Mouse (Mus musculus): ENCODE measurements at regions not wholly inside any gene's neighbourhood (a gene's known extent, or its start where the extent isn't known, plus 50 kb on each side); places are given as distances from the start of the nearest gene placed in this dataset. TPM values are rescaled to one million over a fixed set of nuclear protein-coding genes. Genes with fewer than 3 reads are reported as not detected.
A peak's percentile ranks its signal among the peaks of the same experiment; 100 is the strongest.
"Not testable (repeated sequence)": the region's sequence is repeated elsewhere in the genome, so short reads cannot be mapped to it uniquely, and the experiment has no call there.

DNA sequence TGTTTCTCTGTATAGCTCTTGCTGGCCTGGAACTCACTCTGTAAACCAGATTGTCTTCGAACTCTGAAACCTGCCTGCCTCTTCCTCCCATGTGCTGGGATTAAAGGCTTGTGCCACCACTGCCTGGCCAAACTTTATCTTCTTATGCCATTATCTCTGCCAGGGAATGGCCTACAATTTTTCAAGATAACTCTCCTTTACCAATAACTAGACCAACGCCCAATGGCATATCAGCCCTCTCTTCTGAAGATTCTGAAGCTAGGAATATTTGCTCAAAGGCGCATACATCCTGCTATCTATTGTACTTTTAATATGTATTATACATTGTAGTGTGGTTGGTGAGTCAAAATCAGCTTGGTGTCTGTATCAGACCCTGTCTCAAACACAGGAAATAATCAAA lies 235.4 kb upstream of the Cts3 start:
- H3K4me3 ChIP-seq (ENCODE audit: low read depth, low read length); H3K36me3 ChIP-seq (ENCODE audit: control insufficient read depth, insufficient read depth, low read length); DNase-seq (ENCODE audit: low spot score); H3K4me1 ChIP-seq (ENCODE audit: control insufficient read depth, insufficient read depth, low read length); H3K27ac ChIP-seq (replicated peaks; ENCODE audit: low read depth, low read length); H3K9ac ChIP-seq (ENCODE audit: low read depth, low read length); H3K27me3 ChIP-seq (replicated peaks; ENCODE audit: control insufficient read depth, insufficient read depth, low read length); ATAC-seq (ENCODE audit: low read depth): not testable (repeated sequence)
- WGBS, result 95% methylated on average over 3 of the region's 3 CpGs
- Histone ChIP-seq H3K4me2 (ENCODE audit: low read depth, low read length) (peak overlapping the region; percentile 49; the same call in 1 of the 2 replicates), H3K9me3 (ENCODE audit: control insufficient read depth, low read length) (peaks cover 11% of the 10 kb centered on the region; the same call in 1 of the 2 replicates)

GRCm38 (mm10) chr13:61804168-61804874 lies 234.4 kb upstream of the Cts3 start:
- H3K9me3 ChIP-seq (ENCODE audit: control insufficient read depth, low read length); H3K36me3 ChIP-seq (ENCODE audit: control insufficient read depth, insufficient read depth, low read length); H3K4me1 ChIP-seq (ENCODE audit: control insufficient read depth, insufficient read depth, low read length); H3K27ac ChIP-seq (replicated peaks; ENCODE audit: low read depth, low read length); H3K27me3 ChIP-seq (replicated peaks; ENCODE audit: control insufficient read depth, insufficient read depth, low read length): not testable (repeated sequence)
- 2% methylated on average over 19 of the region's 19 CpGs for WGBS
- ATAC-seq (ENCODE audit: low read depth) (0 out of 2 replicates have a peak, but pooled peaks have one; percentile 41), DNase-seq (ENCODE audit: low spot score) (peak; percentile 79)
- Histone ChIP-seq H3K4me3 (ENCODE audit: low read depth, low read length) (peak overlapping the region; percentile 55), H3K4me2 (ENCODE audit: low read depth, low read length) (peak overlapping the region; percentile 49), H3K9ac (ENCODE audit: low read depth, low read length) (peak overlapping the region; percentile 71)

DNA sequence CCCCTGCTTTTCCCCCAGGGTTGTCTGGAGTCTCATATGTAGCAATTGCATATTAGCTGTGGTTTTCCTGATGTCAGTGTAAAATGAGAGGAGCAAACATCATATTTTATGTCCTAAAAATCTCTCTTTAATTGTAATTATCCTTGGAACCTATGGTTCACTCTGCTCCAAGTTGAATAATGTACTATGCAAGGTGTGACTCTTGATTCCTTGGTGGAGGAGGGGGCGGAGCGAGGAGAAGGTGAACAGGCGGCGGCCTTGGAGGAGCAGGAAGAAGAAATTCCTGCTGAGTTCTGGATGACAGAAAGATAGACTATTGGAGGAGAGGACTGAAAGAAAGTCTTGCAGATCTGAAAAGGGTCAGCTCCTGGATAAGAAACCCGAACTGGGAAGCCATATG lies 233.8 kb upstream of the Cts3 start:
- H3K4me2 ChIP-seq (ENCODE audit: low read depth, low read length), result peak overlapping the region; percentile 49
- DNase-seq (ENCODE audit: low spot score); H3K4me1 ChIP-seq (ENCODE audit: control insufficient read depth, insufficient read depth, low read length); ATAC-seq (ENCODE audit: low read depth); H3K27me3 ChIP-seq (replicated peaks; ENCODE audit: control insufficient read depth, insufficient read depth, low read length); H3K36me3 ChIP-seq (ENCODE audit: control insufficient read depth, insufficient read depth, low read length); H3K9me3 ChIP-seq (ENCODE audit: control insufficient read depth, low read length); H3K27ac ChIP-seq (replicated peaks; ENCODE audit: low read depth, low read length): not testable (repeated sequence)
- H3K4me3 ChIP-seq (ENCODE audit: low read depth, low read length), result peak overlapping the region; percentile 55
- H3K9ac ChIP-seq (ENCODE audit: low read depth, low read length), result 0 out of 2 replicates have a peak overlapping the region, but pooled peaks have one; percentile 30
- 23% methylated on average over 5 of the region's 5 CpGs for WGBS

GRCm38 (mm10) chr13:61763457-61763856 lies 193.5 kb upstream of the Cts3 start:
- H3K9ac ChIP-seq (ENCODE audit: low read depth, low read length); H3K9me3 ChIP-seq (ENCODE audit: control insufficient read depth, low read length); DNase-seq (ENCODE audit: low spot score); H3K4me1 ChIP-seq (ENCODE audit: control insufficient read depth, insufficient read depth, low read length); H3K27ac ChIP-seq (replicated peaks; ENCODE audit: low read depth, low read length); H3K27me3 ChIP-seq (replicated peaks; ENCODE audit: control insufficient read depth, insufficient read depth, low read length); ATAC-seq (ENCODE audit: low read depth); H3K4me2 ChIP-seq (ENCODE audit: low read depth, low read length); H3K36me3 ChIP-seq (ENCODE audit: control insufficient read depth, insufficient read depth, low read length); H3K4me3 ChIP-seq (ENCODE audit: low read depth, low read length): not testable (repeated sequence)
- WGBS, result 83% methylated on average over 1 of the region's 1 CpGs

Small RNA genes in the stretch of these regions (microRNA-seq; reads per million reads assigned to microRNA genes)
- not detected for gene Gm23739 (ENCODE audit: borderline number of aligned reads)

Data from embryonic facial prominence, embryonic 14.5 days (tissue).